Mouse (Mus musculus) embryonic facial prominence, embryonic 10.5 days (tissue): Measurements from ENCODE around the gene Apobec3. TPM values are rescaled to one million over a fixed set of nuclear protein-coding genes. Genes with fewer than 3 reads are reported as not detected.

ENCODE experiments used
- DNase-seq: peaks from one replicate; pipeline ENCODE4 v3.0.0-alpha.2; 2017; ENCODE audit warnings: low spot score
- H3K27ac ChIP-seq: fragments of 300-500 bp; sonication (generic); replicated peaks from 2 replicates; pipeline ENCODE4 v1.5.1; 2016; ENCODE audit warnings: mild to moderate bottlenecking
- H3K27me3 ChIP-seq: fragments of 300-500 bp; sonication (generic); replicated peaks from 2 replicates; pipeline ENCODE4 v1.6.1; 2016; ENCODE audit warnings: low read depth, mild to moderate bottlenecking; ENCODE audit not compliant: poor library complexity, severe bottlenecking
- H3K36me3 ChIP-seq: fragments of 300-500 bp; sonication (generic); replicated peaks from 2 replicates; pipeline ENCODE4 v1.6.1; 2016; ENCODE audit warnings: mild to moderate bottlenecking, moderate library complexity
- H3K4me1 ChIP-seq: fragments of 300-500 bp; sonication (generic); 2 replicates; pipeline ENCODE4 v1.6.1; 2016
- H3K4me3 ChIP-seq: fragments of 300-500 bp; sonication (generic); 2 replicates; pipeline ENCODE4 v1.5.1; 2016; ENCODE audit warnings: mild to moderate bottlenecking, moderate library complexity
- H3K9me3 ChIP-seq: fragments of 300-500 bp; sonication (generic); 2 replicates; pipeline ENCODE4 v1.6.1; 2016; ENCODE audit warnings: mild to moderate bottlenecking
- WGBS: fragments of 180-500 bp; shearing (Covaris S2); methylation state at CpG from one replicate; pipeline ENCODE4 v1.1.7; 2016; 5-methylcytosine and 5-hydroxymethylcytosine counted together
- polyA plus RNA-seq: library from polyadenylated mRNA; unstranded; fragments of >200 nt; fragmentation: Nextera tagmentation; extraction: Ambion mirVana; gene quantifications from 2 replicates; pipeline ENCODE4 v1.2.1, GENCODE M21; 2016

The Apobec3 gene
- polyA plus RNA-seq, 1 experiment from 2014 or later = 8.4 TPM

GRCm38 (mm10) chr15:79916150-79916549 lies 24.7 kb downstream of the Apobec3 start:
- Histone ChIP-seq H3K27me3 (no peaks in the 10 kb centered on the region), H3K27ac (no peak overlapping the region)
- WGBS = 74% methylated on average over 5 of the region's 5 CpGs

GRCm38 (mm10) chr15:79917111-79917720 lies 25.8 kb downstream of the Apobec3 start:
- no peak overlapping the region for H3K4me3 ChIP-seq
- H3K4me1 ChIP-seq = no peaks in the 10 kb centered on the region
- no peaks in the 10 kb centered on the region for H3K27me3 ChIP-seq
- H3K36me3 ChIP-seq = peaks cover 7% of the 10 kb centered on the region; the same call in 1 of the 2 replicates
- H3K9me3 ChIP-seq = no peaks in the 10 kb centered on the region
- no peak overlapping the region for H3K27ac ChIP-seq
- 92% methylated on average over 14 of the region's 14 CpGs for WGBS
- DNase-seq = no peak

More at GRCm38 (mm10) chr15:79916150-79916549, 24.7 kb downstream of the Apobec3 start:
- Histone ChIP-seq H3K4me1 (no peaks in the 10 kb centered on the region), H3K36me3 (peaks cover 5% of the 10 kb centered on the region; the same call in 1 of the 2 replicates), H3K9me3 (no peaks in the 10 kb centered on the region), H3K4me3 (no peak overlapping the region)
- DNase-seq = no peak

GRCm38 (mm10) chr15:79918485-79918884 lies 27.0 kb downstream of the Apobec3 start:
- Histone ChIP-seq H3K4me1 (no peaks in the 10 kb centered on the region), H3K9me3 (no peaks in the 10 kb centered on the region), H3K4me3 (no peak overlapping the region), H3K27me3 (no peaks in the 10 kb centered on the region), H3K27ac (no peak overlapping the region), H3K36me3 (peaks cover 8% of the 10 kb centered on the region; the same call in 1 of the 2 replicates)
- no peak for DNase-seq
- 90% methylated on average over 16 of the region's 16 CpGs for WGBS

- DNase-seq = no peak
- no peak overlapping the region for H3K27ac ChIP-seq
- no peak overlapping the region for H3K4me3 ChIP-seq
- H3K27me3 ChIP-seq = no peaks in the 10 kb centered on the region
- H3K9me3 ChIP-seq = no peaks in the 10 kb centered on the region
- no peaks in the 10 kb centered on the region for H3K4me1 ChIP-seq
- H3K36me3 ChIP-seq = peaks cover 8% of the 10 kb centered on the region; the same call in 1 of the 2 replicates
- 52% methylated on average over 2 of the region's 2 CpGs for WGBS
Measured at GRCm38 (mm10) chr15:79919787-79920186, 28.3 kb downstream of the Apobec3 start.

- no peak for DNase-seq
- WGBS = 75% methylated on average over 11 of the region's 11 CpGs
- peak overlapping the region; percentile 80; the same call in 1 of the 2 replicates for H3K27ac ChIP-seq
Measured at GRCm38 (mm10) chr15:79926856-79927416, 35.5 kb downstream of the Apobec3 start.

GRCm38 (mm10) chr15:79927637-79928122 lies 36.2 kb downstream of the Apobec3 start:
- H3K4me3 ChIP-seq = peak overlapping the region; percentile 75
- H3K4me1 ChIP-seq = peaks cover 30% of the 10 kb centered on the region
- no peaks in the 10 kb centered on the region for H3K36me3 ChIP-seq
- H3K27ac ChIP-seq = peak overlapping the region; percentile 80
- H3K9me3 ChIP-seq = no peaks in the 10 kb centered on the region
- peaks cover 42% of the 10 kb centered on the region for H3K27me3 ChIP-seq
- WGBS = under 1% methylated on average over 29 of the region's 29 CpGs
- peak; percentile 88 for DNase-seq

More at GRCm38 (mm10) chr15:79926856-79927416, 35.5 kb downstream of the Apobec3 start:
- Histone ChIP-seq H3K4me1 (peaks cover 23% of the 10 kb centered on the region), H3K9me3 (no peaks in the 10 kb centered on the region), H3K36me3 (peaks cover 3% of the 10 kb centered on the region; the same call in 1 of the 2 replicates), H3K27me3 (peaks cover 35% of the 10 kb centered on the region), H3K4me3 (peak overlapping the region; percentile 75)

GRCm38 (mm10) chr15:79928316-79928715 lies 36.9 kb downstream of the Apobec3 start:
- Histone ChIP-seq H3K4me1 (peaks cover 34% of the 10 kb centered on the region), H3K27me3 (peaks cover 48% of the 10 kb centered on the region), H3K4me3 (peak overlapping the region; percentile 75), H3K9me3 (no peaks in the 10 kb centered on the region), H3K27ac (peak overlapping the region; percentile 80; the same call in 1 of the 2 replicates), H3K36me3 (no peaks in the 10 kb centered on the region)
- no peak for DNase-seq
- 89% methylated on average over 3 of the region's 3 CpGs for WGBS

- DNase-seq = no peak
- Histone ChIP-seq H3K4me3 (no peak overlapping the region), H3K36me3 (no peaks in the 10 kb centered on the region), H3K27ac (no peak overlapping the region), H3K27me3 (peaks cover 53% of the 10 kb centered on the region), H3K4me1 (peaks cover 39% of the 10 kb centered on the region), H3K9me3 (no peaks in the 10 kb centered on the region)
- 85% methylated on average over 2 of the region's 2 CpGs for WGBS
Measured at GRCm38 (mm10) chr15:79928736-79929135, 37.3 kb downstream of the Apobec3 start.

GRCm38 (mm10) chr15:79929734-79930133 lies 38.3 kb downstream of the Apobec3 start:
- H3K27me3 ChIP-seq = peaks cover 63% of the 10 kb centered on the region

GRCm38 (mm10) chr15:79931496-79932141 lies 40.2 kb downstream of the Apobec3 start:
- H3K27ac ChIP-seq = no peak overlapping the region
- peaks cover 54% of the 10 kb centered on the region for H3K4me1 ChIP-seq
- H3K4me3 ChIP-seq = peak overlapping the region; percentile 77
- no peaks in the 10 kb centered on the region for H3K36me3 ChIP-seq
- no peak for DNase-seq
- H3K27me3 ChIP-seq = peaks cover 75% of the 10 kb centered on the region
- H3K9me3 ChIP-seq = no peaks in the 10 kb centered on the region
- 17% methylated on average over 13 of the region's 13 CpGs for WGBS

More at GRCm38 (mm10) chr15:79929734-79930133, 38.3 kb downstream of the Apobec3 start:
- H3K36me3 ChIP-seq = no peaks in the 10 kb centered on the region
- H3K4me3 ChIP-seq = no peak overlapping the region
- no peak overlapping the region for H3K27ac ChIP-seq
- peaks cover 49% of the 10 kb centered on the region for H3K4me1 ChIP-seq
- H3K9me3 ChIP-seq = no peaks in the 10 kb centered on the region
- WGBS = 84% methylated on average over 3 of the region's 3 CpGs
- DNase-seq = no peak

GRCm38 (mm10) chr15:79932323-79932987 lies 41.0 kb downstream of the Apobec3 start:
- under 1% methylated on average over 62 of the region's 62 CpGs for WGBS
- DNase-seq = peak; percentile 90
- Histone ChIP-seq H3K9me3 (no peaks in the 10 kb centered on the region), H3K4me3 (peak overlapping the region; percentile 77), H3K27ac (peak overlapping the region; percentile 80), H3K4me1 (peaks cover 47% of the 10 kb centered on the region), H3K27me3 (peaks cover 75% of the 10 kb centered on the region), H3K36me3 (no peaks in the 10 kb centered on the region)

- H3K4me1 ChIP-seq = peaks cover 40% of the 10 kb centered on the region
- DNase-seq = no peak
- H3K36me3 ChIP-seq = no peaks in the 10 kb centered on the region
- H3K4me3 ChIP-seq = peak overlapping the region; percentile 77
- no peak overlapping the region for H3K27ac ChIP-seq
- H3K27me3 ChIP-seq = peaks cover 75% of the 10 kb centered on the region
- H3K9me3 ChIP-seq = no peaks in the 10 kb centered on the region
- 3% methylated on average over 22 of the region's 22 CpGs for WGBS
Measured at GRCm38 (mm10) chr15:79933052-79933669, 41.7 kb downstream of the Apobec3 start.
